Mouse (Mus musculus): ENCODE measurements at regions not wholly inside any gene's neighbourhood (a gene's known extent, or its start where the extent isn't known, plus 50 kb on each side); places are given as distances from the start of the nearest gene placed in this dataset.
"Not testable (repeated sequence)": the region's sequence is repeated elsewhere in the genome, so short reads cannot be mapped to it uniquely, and the experiment has no call there.

DNA sequence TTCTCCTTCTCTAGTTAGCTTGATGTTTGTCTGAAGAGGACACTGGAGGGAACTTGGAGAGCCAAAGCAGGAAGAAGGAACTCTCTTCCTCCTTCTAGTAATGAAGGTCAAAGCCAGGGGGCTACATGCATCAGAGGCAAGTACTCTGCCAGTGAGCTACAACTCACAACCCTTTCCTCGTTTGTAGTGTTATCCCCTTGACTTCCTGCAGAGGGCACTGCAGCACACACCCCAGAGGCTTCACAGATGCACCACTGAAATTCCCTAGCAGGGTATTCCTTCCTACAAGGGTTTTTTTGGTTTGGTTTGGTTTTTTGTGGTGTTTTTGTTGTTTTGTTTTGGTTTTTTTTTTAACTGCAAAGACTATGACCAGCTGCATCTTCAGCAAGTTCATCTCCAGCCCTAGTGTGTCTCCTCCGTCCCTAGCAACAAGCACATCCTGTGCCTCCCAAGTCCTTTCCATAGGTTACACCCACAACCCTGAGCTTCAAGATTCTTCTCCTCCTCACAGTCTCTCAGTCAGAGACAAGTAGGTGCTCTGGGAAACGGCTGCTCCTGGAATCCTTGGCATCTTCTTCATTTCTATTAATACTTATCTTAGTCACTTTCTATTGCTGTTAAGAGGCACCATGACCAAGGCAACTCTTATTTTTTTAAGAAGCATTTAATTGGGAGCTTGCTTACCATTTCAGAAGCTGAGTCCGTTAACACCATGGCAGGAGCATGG, 119.0 kb upstream of the Ipo5 start:
- Histone ChIP-seq H3K9ac (ENCODE audit: low read depth, low read length) (no peak overlapping the region), H3K4me3 (ENCODE audit: low read depth, low read length) (no peak overlapping the region), H3K9me3 (replicated peaks; ENCODE audit: control insufficient read depth, low read length, poor library complexity, severe bottlenecking) (no peaks in the 10 kb centered on the region), H3K36me3 (ENCODE audit: control insufficient read depth, insufficient read depth, low read length) (no peaks in the 10 kb centered on the region), H3K4me2 (ENCODE audit: low read length) (no peak overlapping the region), H3K4me1 (ENCODE audit: control insufficient read depth, insufficient read depth, low read length) (no peaks in the 10 kb centered on the region), H3K27ac (ENCODE audit: low read length) (no peak overlapping the region), H3K27me3 (ENCODE audit: control insufficient read depth, insufficient read depth, low read depth, low read length) (no peaks in the 10 kb centered on the region)
- ATAC-seq, result no peak
- WGBS, result 81% methylated on average over 4 of the region's 4 CpGs

DNA sequence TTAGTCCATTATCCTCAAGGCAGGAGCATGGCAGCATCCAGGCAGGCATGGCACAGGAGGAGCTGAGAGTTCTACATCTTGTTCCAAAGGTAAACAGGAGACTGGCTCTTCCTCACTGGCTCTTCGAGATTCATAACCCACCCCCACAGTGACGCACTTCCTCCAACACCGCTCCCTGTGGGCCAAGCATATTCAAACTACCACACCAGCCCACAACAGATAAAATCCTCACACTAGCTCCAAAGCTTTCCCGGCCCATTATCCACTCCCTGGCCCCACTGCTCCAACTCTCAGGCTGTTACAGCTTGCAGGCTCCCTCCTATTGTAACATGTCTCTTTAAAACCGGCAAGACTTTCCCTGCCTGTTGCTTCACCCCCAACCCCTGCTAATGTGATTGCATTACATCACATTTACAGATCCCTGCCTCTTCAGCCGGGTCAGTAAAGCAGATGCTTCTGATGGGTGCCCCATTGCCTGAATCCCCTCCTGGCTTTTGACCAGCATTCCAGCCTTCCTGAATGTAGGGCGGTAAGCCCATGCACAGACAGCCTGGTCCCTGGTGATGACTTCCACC, 113.0 kb upstream of the Ipo5 start:
- Histone ChIP-seq H3K4me1 (ENCODE audit: control insufficient read depth, insufficient read depth, low read length) (no peaks in the 10 kb centered on the region), H3K4me3 (ENCODE audit: low read depth, low read length) (no peak overlapping the region), H3K9me3 (replicated peaks; ENCODE audit: control insufficient read depth, low read length, poor library complexity, severe bottlenecking) (no peaks in the 10 kb centered on the region), H3K9ac (ENCODE audit: low read depth, low read length) (no peak overlapping the region), H3K27ac (ENCODE audit: low read length) (no peak overlapping the region), H3K27me3 (ENCODE audit: control insufficient read depth, insufficient read depth, low read depth, low read length) (no peaks in the 10 kb centered on the region), H3K4me2 (ENCODE audit: low read length) (no peak overlapping the region), H3K36me3 (ENCODE audit: control insufficient read depth, insufficient read depth, low read length) (no peaks in the 10 kb centered on the region)
- WGBS, result 72% methylated on average over 7 of the region's 7 CpGs
- no peak for ATAC-seq

DNA sequence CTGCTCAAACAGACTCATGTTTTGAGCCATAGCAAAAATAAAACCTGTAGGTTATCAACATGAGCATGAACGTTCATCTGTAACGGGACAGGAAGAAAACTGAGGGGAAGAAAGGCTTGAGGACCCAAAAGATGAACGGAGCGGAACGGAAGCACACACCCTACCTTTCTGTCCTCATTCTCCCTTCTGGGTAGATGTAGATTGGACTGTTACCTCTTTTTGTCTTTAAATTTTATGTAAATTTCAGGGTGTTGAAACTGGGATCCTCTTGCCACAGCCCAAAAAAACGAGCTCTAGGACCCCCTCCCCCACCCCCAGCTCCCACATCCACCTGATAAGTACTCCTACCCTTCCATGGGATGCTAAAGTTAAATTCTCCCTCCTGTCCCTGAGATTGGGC, 107.8 kb upstream of the Ipo5 start:
- H3K4me2 ChIP-seq (ENCODE audit: low read length), result peak overlapping the region; percentile 44
- no peaks in the 10 kb centered on the region for H3K9me3 ChIP-seq (replicated peaks; ENCODE audit: control insufficient read depth, low read length, poor library complexity, severe bottlenecking)
- ATAC-seq, result no peak
- H3K4me3 ChIP-seq (ENCODE audit: low read depth, low read length), result no peak overlapping the region
- no peaks in the 10 kb centered on the region for H3K27me3 ChIP-seq (ENCODE audit: control insufficient read depth, insufficient read depth, low read depth, low read length)
- WGBS, result 30% methylated on average over 6 of the region's 6 CpGs
- peaks cover 17% of the 10 kb centered on the region for H3K4me1 ChIP-seq (ENCODE audit: control insufficient read depth, insufficient read depth, low read length)
- H3K9ac ChIP-seq (ENCODE audit: low read depth, low read length), result no peak overlapping the region
- H3K27ac ChIP-seq (ENCODE audit: low read length), result no peak overlapping the region
- no peaks in the 10 kb centered on the region for H3K36me3 ChIP-seq (ENCODE audit: control insufficient read depth, insufficient read depth, low read length)

DNA sequence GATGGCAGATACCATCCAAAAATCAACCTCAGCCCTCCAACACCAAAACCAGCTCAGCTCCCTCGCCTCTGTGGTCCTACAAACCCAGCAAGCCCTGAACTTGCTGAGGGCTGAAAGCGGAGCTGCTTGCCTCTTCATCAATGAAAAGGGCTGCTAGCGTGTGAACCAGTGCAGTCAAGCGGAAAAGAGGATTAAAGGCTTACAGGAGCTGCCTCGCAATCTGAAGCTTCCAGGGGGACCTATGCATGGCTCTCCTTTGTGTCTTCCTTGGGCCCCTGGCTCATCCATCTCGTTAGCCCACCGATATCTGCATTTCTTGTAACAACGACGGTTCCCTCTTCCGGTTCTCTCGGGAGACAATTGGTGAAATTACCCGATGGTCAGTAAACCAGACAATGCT, 107.3 kb upstream of the Ipo5 start:
- peak overlapping the region; percentile 44 for H3K4me2 ChIP-seq (ENCODE audit: low read length)
- ATAC-seq, result peak; percentile 75

DNA sequence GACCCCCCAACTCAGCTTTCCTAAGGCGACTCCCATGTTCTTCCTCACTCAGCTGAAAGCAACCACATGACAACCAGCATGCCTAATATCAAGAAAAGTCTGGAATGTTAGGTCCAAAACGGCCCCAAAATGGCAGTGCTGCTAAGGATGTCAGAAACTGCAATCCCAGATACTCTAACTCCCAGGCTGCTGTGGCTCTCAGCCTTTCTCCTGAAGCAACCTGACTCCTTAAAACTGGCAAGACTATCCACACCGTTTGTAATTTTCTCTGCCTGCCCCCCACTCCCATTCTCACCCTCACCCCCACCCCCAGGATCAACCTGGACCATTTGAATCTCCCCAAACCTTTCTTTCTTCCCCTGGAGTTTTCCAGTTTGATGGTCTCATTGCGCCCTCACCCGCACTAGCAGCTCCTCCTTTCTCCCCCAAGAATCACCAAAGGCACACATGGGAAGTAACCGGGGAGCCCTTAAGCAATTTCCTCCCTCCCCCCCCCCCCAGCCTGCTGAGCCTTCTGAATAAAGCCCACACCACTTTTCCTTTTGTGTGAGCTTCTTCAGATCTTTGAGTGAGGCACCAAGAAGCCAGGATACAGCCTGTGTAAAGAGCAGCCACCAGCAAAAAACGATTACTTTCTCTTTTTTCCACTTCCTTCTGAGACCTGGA, 106.7 kb upstream of the Ipo5 start:
- Histone ChIP-seq H3K27me3 (ENCODE audit: control insufficient read depth, insufficient read depth, low read depth, low read length) (no peaks in the 10 kb centered on the region), H3K4me2 (ENCODE audit: low read length) (peak overlapping the region; percentile 44), H3K36me3 (ENCODE audit: control insufficient read depth, insufficient read depth, low read length) (no peaks in the 10 kb centered on the region), H3K9me3 (replicated peaks; ENCODE audit: control insufficient read depth, low read length, poor library complexity, severe bottlenecking) (no peaks in the 10 kb centered on the region), H3K4me1 (ENCODE audit: control insufficient read depth, insufficient read depth, low read length) (peaks cover 17% of the 10 kb centered on the region), H3K27ac (ENCODE audit: low read length) (no peak overlapping the region), H3K9ac (ENCODE audit: low read depth, low read length) (no peak overlapping the region), H3K4me3 (ENCODE audit: low read depth, low read length) (peak overlapping the region; percentile 20; the same call in 1 of the 2 replicates)
- 3% methylated on average over 7 of the region's 7 CpGs for WGBS
- peak; percentile 50; the same call in 1 of the 2 replicates for ATAC-seq

More for the DNA sequence above, 107.3 kb upstream of the Ipo5 start:
- peak overlapping the region; percentile 20; the same call in 1 of the 2 replicates for H3K4me3 ChIP-seq (ENCODE audit: low read depth, low read length)
- no peak overlapping the region for H3K27ac ChIP-seq (ENCODE audit: low read length)
- H3K27me3 ChIP-seq (ENCODE audit: control insufficient read depth, insufficient read depth, low read depth, low read length), result no peaks in the 10 kb centered on the region
- H3K36me3 ChIP-seq (ENCODE audit: control insufficient read depth, insufficient read depth, low read length), result no peaks in the 10 kb centered on the region
- peaks cover 17% of the 10 kb centered on the region for H3K4me1 ChIP-seq (ENCODE audit: control insufficient read depth, insufficient read depth, low read length)
- H3K9me3 ChIP-seq (replicated peaks; ENCODE audit: control insufficient read depth, low read length, poor library complexity, severe bottlenecking), result no peaks in the 10 kb centered on the region
- H3K9ac ChIP-seq (ENCODE audit: low read depth, low read length), result no peak overlapping the region
- WGBS, result 3% methylated on average over 12 of the region's 12 CpGs

DNA sequence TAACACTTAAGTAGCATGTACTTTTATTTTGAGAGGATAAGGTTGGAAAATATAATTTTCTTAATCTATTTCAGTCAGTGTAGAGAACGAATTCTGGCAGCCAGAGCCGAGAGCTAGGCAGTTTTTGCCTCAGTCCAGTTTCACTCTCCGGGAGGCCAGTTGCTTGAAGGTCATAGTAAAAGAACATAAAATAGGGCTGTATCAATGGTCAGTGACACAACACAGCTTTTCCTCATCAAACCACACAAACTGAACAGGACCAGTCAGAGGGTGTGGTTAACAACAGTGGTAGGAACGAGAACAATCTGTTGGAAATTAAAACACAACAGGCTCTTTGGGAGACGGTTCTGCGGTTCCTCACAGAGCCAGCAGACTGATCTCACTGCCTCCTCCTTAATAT, 105.9 kb upstream of the Ipo5 start:
- Histone ChIP-seq H3K4me1 (ENCODE audit: control insufficient read depth, insufficient read depth, low read length) (peaks cover 17% of the 10 kb centered on the region), H3K27me3 (ENCODE audit: control insufficient read depth, insufficient read depth, low read depth, low read length) (no peaks in the 10 kb centered on the region), H3K9me3 (replicated peaks; ENCODE audit: control insufficient read depth, low read length, poor library complexity, severe bottlenecking) (no peaks in the 10 kb centered on the region), H3K9ac (ENCODE audit: low read depth, low read length) (no peak overlapping the region), H3K36me3 (ENCODE audit: control insufficient read depth, insufficient read depth, low read length) (no peaks in the 10 kb centered on the region), H3K27ac (ENCODE audit: low read length) (no peak overlapping the region), H3K4me2 (ENCODE audit: low read length) (no peak overlapping the region), H3K4me3 (ENCODE audit: low read depth, low read length) (no peak overlapping the region)
- ATAC-seq, result no peak
- WGBS, result 28% methylated on average over 6 of the region's 6 CpGs

DNA sequence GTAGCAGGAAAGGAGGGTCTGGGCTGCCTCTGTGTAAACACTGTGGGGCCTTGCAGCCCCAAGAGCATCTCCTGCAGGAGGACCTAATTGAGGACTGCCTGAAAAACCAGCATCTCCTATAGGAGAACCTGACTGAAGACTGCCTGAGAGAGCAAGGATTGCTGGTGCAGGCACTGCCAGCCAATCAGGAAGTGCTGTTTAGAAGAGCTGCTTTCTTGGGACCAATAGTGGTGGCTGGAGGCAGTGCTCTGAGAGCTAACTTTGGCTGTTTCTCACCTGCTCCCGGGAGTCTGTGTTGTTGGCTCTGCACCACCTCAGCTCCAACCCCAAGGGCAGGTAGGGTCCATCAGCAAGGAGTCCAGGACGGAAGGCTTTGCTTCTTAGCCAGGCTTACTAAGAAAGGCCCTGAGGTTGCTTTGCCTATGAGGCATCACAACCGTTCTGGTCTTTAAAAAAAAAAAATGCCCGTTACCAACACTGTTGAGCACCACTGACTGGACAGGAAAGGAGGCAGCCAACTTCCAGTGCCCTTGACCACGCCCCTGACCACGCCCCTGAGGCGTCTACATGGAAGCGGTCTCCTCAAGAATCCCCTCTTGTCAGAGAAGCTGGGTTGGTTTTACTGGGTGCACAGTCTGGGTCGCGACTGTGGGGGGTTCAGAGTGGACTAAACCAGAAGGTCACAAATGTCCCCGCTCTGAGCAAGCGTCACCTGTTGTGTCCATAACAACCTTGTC, 105.0 kb upstream of the Ipo5 start:
- H3K9ac ChIP-seq (ENCODE audit: low read depth, low read length); H3K9me3 ChIP-seq (replicated peaks; ENCODE audit: control insufficient read depth, low read length, poor library complexity, severe bottlenecking); H3K4me3 ChIP-seq (ENCODE audit: low read depth, low read length); H3K27ac ChIP-seq (ENCODE audit: low read length); H3K4me2 ChIP-seq (ENCODE audit: low read length); H3K27me3 ChIP-seq (ENCODE audit: control insufficient read depth, insufficient read depth, low read depth, low read length); ATAC-seq; H3K36me3 ChIP-seq (ENCODE audit: control insufficient read depth, insufficient read depth, low read length): not testable (repeated sequence)
- H3K4me1 ChIP-seq (ENCODE audit: control insufficient read depth, insufficient read depth, low read length), result peaks cover 17% of the 10 kb centered on the region
- 54% methylated on average over 12 of the region's 12 CpGs for WGBS

DNA sequence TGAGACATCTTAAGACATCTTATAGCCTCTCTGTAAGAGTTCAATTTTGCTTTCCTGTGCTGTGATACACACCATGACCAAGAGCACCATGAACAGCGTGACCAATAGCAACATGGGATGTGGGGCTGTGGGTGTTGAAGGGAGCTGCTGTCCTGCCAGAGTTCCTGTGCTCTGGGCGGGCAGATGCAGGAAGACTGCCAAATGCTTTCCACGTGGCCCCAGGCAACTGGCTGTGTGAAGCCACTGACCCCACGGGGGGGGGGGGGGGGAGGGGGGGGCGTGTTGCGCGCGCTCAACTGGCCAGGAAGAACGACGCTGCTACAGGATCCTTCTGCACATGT, 104.5 kb upstream of the Ipo5 start:
- H3K27me3 ChIP-seq (ENCODE audit: control insufficient read depth, insufficient read depth, low read depth, low read length), result no peaks in the 10 kb centered on the region
- H3K4me3 ChIP-seq (ENCODE audit: low read depth, low read length), result no peak overlapping the region
- H3K9ac ChIP-seq (ENCODE audit: low read depth, low read length), result no peak overlapping the region
- no peaks in the 10 kb centered on the region for H3K9me3 ChIP-seq (replicated peaks; ENCODE audit: control insufficient read depth, low read length, poor library complexity, severe bottlenecking)
- no peak for ATAC-seq
- 52% methylated on average over 3 of the region's 10 CpGs for WGBS
- no peak overlapping the region for H3K27ac ChIP-seq (ENCODE audit: low read length)
- H3K4me2 ChIP-seq (ENCODE audit: low read length), result no peak overlapping the region
- H3K36me3 ChIP-seq (ENCODE audit: control insufficient read depth, insufficient read depth, low read length), result no peaks in the 10 kb centered on the region
- H3K4me1 ChIP-seq (ENCODE audit: control insufficient read depth, insufficient read depth, low read length), result peaks cover 17% of the 10 kb centered on the region

DNA sequence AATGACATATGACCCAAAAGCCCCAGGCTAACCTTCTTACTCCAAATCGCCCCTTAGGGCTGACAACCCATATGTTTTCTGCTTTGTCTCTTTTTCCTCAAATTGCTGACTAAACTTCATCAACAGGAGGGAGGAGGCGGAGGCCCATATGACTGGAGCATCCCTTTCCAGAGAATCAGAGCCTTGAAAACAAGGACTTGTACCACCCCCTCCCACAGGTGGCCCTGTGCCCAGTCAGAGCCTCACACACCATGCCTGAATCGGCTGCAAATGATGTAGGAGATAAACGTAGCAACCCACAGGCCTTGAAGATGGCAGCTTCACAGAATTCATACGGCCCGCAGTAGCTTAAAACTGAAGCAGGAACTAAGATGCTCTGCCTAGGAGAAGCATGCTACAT, 101.7 kb upstream of the Ipo5 start:
- Histone ChIP-seq H3K4me3 (ENCODE audit: low read depth, low read length) (no peak overlapping the region), H3K9ac (ENCODE audit: low read depth, low read length) (no peak overlapping the region), H3K27me3 (ENCODE audit: control insufficient read depth, insufficient read depth, low read depth, low read length) (no peaks in the 10 kb centered on the region), H3K36me3 (ENCODE audit: control insufficient read depth, insufficient read depth, low read length) (no peaks in the 10 kb centered on the region), H3K27ac (ENCODE audit: low read length) (no peak overlapping the region), H3K9me3 (replicated peaks; ENCODE audit: control insufficient read depth, low read length, poor library complexity, severe bottlenecking) (no peaks in the 10 kb centered on the region), H3K4me1 (ENCODE audit: control insufficient read depth, insufficient read depth, low read length) (peaks cover 5% of the 10 kb centered on the region; the same call in 1 of the 2 replicates), H3K4me2 (ENCODE audit: low read length) (no peak overlapping the region)
- 91% methylated on average over 6 of the region's 6 CpGs for WGBS
- ATAC-seq, result no peak

All from midbrain, embryonic 16.5 days (tissue).